Mouse (Mus musculus) forebrain, embryonic 15.5 days (tissue): ENCODE data around the gene Ubr4. TPM values are rescaled to one million over a fixed set of nuclear protein-coding genes. Genes with fewer than 3 reads are reported as not detected.
"Not testable (repeated sequence)": the region's sequence is repeated elsewhere in the genome, so short reads cannot be mapped to it uniquely, and the experiment has no call there.

Experiments
- ATAC-seq: fragments of 200-750 bp; cut with Nextera tagmentation; replicated peaks from 2 replicates; pipeline ENCODE4 v1.8.0; 2017; ENCODE audit warnings: mild to moderate bottlenecking, moderate TSS enrichment, moderate library complexity
- H3K27ac ChIP-seq: fragments of 300-500 bp; sonication (generic); replicated peaks from 2 replicates; pipeline ENCODE4 v1.5.1; 2015; ENCODE audit warnings: mild to moderate bottlenecking, inconsistent platforms
- H3K27me3 ChIP-seq: fragments of 300-500 bp; sonication (generic); 2 replicates; pipeline ENCODE4 v1.6.1; 2015; ENCODE audit warnings: inconsistent platforms
- H3K36me3 ChIP-seq: fragments of 300-500 bp; sonication (generic); 2 replicates; pipeline ENCODE4 v1.6.1; 2015; ENCODE audit warnings: mild to moderate bottlenecking, inconsistent platforms
- H3K4me1 ChIP-seq: fragments of 300-500 bp; sonication (generic); 2 replicates; pipeline ENCODE4 v1.6.1; 2015; ENCODE audit warnings: inconsistent platforms
- H3K4me2 ChIP-seq: fragments of 300-500 bp; sonication (generic); replicated peaks from 2 replicates; pipeline ENCODE4 v1.6.1; 2015; ENCODE audit warnings: mild to moderate bottlenecking, inconsistent platforms
- H3K4me3 ChIP-seq: fragments of 300-500 bp; sonication (generic); 2 replicates; pipeline ENCODE4 v1.5.1; 2015; ENCODE audit warnings: mild to moderate bottlenecking, inconsistent platforms
- H3K9ac ChIP-seq: fragments of 300-500 bp; sonication (generic); replicated peaks from 2 replicates; pipeline ENCODE4 v1.6.1; 2015; ENCODE audit warnings: mild to moderate bottlenecking, inconsistent platforms
- H3K9me3 ChIP-seq: fragments of 300-500 bp; sonication (generic); 2 replicates; pipeline ENCODE4 v1.6.1; 2016; ENCODE audit warnings: inconsistent platforms
- WGBS: fragments of 180-500 bp; shearing (Covaris S2); methylation state at CpG from one replicate; pipeline ENCODE4 v1.1.7; 2015; ENCODE audit warnings: mixed read lengths; 5-methylcytosine and 5-hydroxymethylcytosine counted together
- polyA plus RNA-seq: library from polyadenylated mRNA; unstranded; fragments of >200 nt; fragmentation: Nextera tagmentation; extraction: Ambion mirVana; gene quantifications from 2 replicates; pipeline ENCODE4 v1.2.1, GENCODE M21; 2015

The Ubr4 gene
- polyA plus RNA-seq, 1 experiment from 2014 or later: 79.5 TPM

GRCm38 (mm10) chr4:139367336-139367735, 14.9 kb downstream of the Ubr4 start:
- H3K9ac ChIP-seq: no peak overlapping the region
- no peaks in the 10 kb centered on the region for H3K9me3 ChIP-seq
- H3K4me1 ChIP-seq: no peaks in the 10 kb centered on the region
- no peak overlapping the region for H3K27ac ChIP-seq
- peaks cover 89% of the 10 kb centered on the region for H3K36me3 ChIP-seq
- 94% methylated on average over 3 of the region's 3 CpGs for WGBS
- no peak for ATAC-seq
- no peak overlapping the region for H3K4me2 ChIP-seq
- no peak overlapping the region for H3K4me3 ChIP-seq
- no peaks in the 10 kb centered on the region for H3K27me3 ChIP-seq

- no peak overlapping the region for H3K4me3 ChIP-seq
- no peak overlapping the region for H3K4me2 ChIP-seq
- H3K27me3 ChIP-seq: no peaks in the 10 kb centered on the region
- no peak for ATAC-seq
- WGBS: 98% methylated on average over 5 of the region's 5 CpGs
- no peak overlapping the region for H3K9ac ChIP-seq
- no peaks in the 10 kb centered on the region for H3K9me3 ChIP-seq
- H3K36me3 ChIP-seq: peaks cover 90% of the 10 kb centered on the region
- no peak overlapping the region for H3K27ac ChIP-seq
- no peaks in the 10 kb centered on the region for H3K4me1 ChIP-seq
These were observed 15.6 kb downstream of the Ubr4 start for GRCm38 (mm10) chr4:139368038-139368437.

GRCm38 (mm10) chr4:139373130-139373529, 20.7 kb downstream of the Ubr4 start:
- Histone ChIP-seq H3K27ac (no peak overlapping the region), H3K4me3 (no peak overlapping the region), H3K9me3 (no peaks in the 10 kb centered on the region), H3K36me3 (peaks cover 77% of the 10 kb centered on the region), H3K4me1 (no peaks in the 10 kb centered on the region), H3K9ac (no peak overlapping the region), H3K4me2 (no peak overlapping the region), H3K27me3 (no peaks in the 10 kb centered on the region)
- no peak for ATAC-seq
- WGBS: 90% methylated on average over 4 of the region's 4 CpGs

- WGBS: 93% methylated on average over 10 of the region's 10 CpGs
- ATAC-seq: no peak
These were observed 21.1 kb downstream of the Ubr4 start for GRCm38 (mm10) chr4:139373531-139373930.

GRCm38 (mm10) chr4:139379719-139380118, 27.3 kb downstream of the Ubr4 start:
- H3K9ac ChIP-seq: peak overlapping the region; percentile 77
- peak overlapping the region; percentile 84 for H3K27ac ChIP-seq
- no peaks in the 10 kb centered on the region for H3K27me3 ChIP-seq
- H3K4me3 ChIP-seq: peak overlapping the region; percentile 95
- H3K9me3 ChIP-seq: no peaks in the 10 kb centered on the region
- peak overlapping the region; percentile 87 for H3K4me2 ChIP-seq
- WGBS: 14% methylated on average over 8 of the region's 8 CpGs
- H3K4me1 ChIP-seq: peaks cover 31% of the 10 kb centered on the region
- H3K36me3 ChIP-seq: peaks cover 18% of the 10 kb centered on the region
- ATAC-seq: peak; percentile 9; the same call in 1 of the 2 replicates

More at GRCm38 (mm10) chr4:139373531-139373930, 21.1 kb downstream of the Ubr4 start:
- Histone ChIP-seq H3K9ac (no peak overlapping the region), H3K4me2 (no peak overlapping the region), H3K4me3 (no peak overlapping the region), H3K9me3 (no peaks in the 10 kb centered on the region), H3K4me1 (no peaks in the 10 kb centered on the region), H3K27me3 (no peaks in the 10 kb centered on the region), H3K36me3 (peaks cover 73% of the 10 kb centered on the region), H3K27ac (no peak overlapping the region)

- whole genome bisulfite sequencing: 0% methylated on average over 54 of the region's 54 CpGs
- ATAC-seq: peak; percentile 96
- Histone ChIP-seq H3K4me3 (peak overlapping the region; percentile 95), H3K9me3 (no peaks in the 10 kb centered on the region), H3K4me1 (peaks cover 31% of the 10 kb centered on the region), H3K27ac (peak overlapping the region; percentile 84), H3K9ac (peak overlapping the region; percentile 90), H3K4me2 (peak overlapping the region; percentile 94), H3K27me3 (no peaks in the 10 kb centered on the region), H3K36me3 (peaks cover 13% of the 10 kb centered on the region)
These were observed 27.9 kb downstream of the Ubr4 start for GRCm38 (mm10) chr4:139380207-139380748.

GRCm38 (mm10) chr4:139380775-139381451, 28.5 kb downstream of the Ubr4 start:
- WGBS: 4% methylated on average over 42 of the region's 44 CpGs
- Histone ChIP-seq H3K9ac (peak overlapping the region; percentile 90), H3K27me3 (no peaks in the 10 kb centered on the region), H3K9me3 (no peaks in the 10 kb centered on the region), H3K4me1 (peaks cover 31% of the 10 kb centered on the region), H3K4me3 (peak overlapping the region; percentile 95), H3K36me3 (peaks cover 6% of the 10 kb centered on the region), H3K27ac (peak overlapping the region; percentile 80), H3K4me2 (peak overlapping the region; percentile 94)
- ATAC-seq: no peak

- H3K4me1 ChIP-seq: peaks cover 31% of the 10 kb centered on the region
- no peak for ATAC-seq
These were observed 29.0 kb downstream of the Ubr4 start for GRCm38 (mm10) chr4:139381452-139381845.

GRCm38 (mm10) chr4:139382231-139382630, 29.8 kb downstream of the Ubr4 start:
- Histone ChIP-seq H3K4me1 (peaks cover 37% of the 10 kb centered on the region), H3K36me3 (no peaks in the 10 kb centered on the region), H3K27me3 (no peaks in the 10 kb centered on the region), H3K27ac (no peak overlapping the region), H3K9me3 (no peaks in the 10 kb centered on the region), H3K4me2 (no peak overlapping the region), H3K9ac (no peak overlapping the region), H3K4me3 (no peak overlapping the region)
- WGBS: 86% methylated on average over 7 of the region's 7 CpGs
- ATAC-seq: no peak

More at GRCm38 (mm10) chr4:139381452-139381845, 29.0 kb downstream of the Ubr4 start:
- Histone ChIP-seq H3K4me3 (peak overlapping the region; percentile 95), H3K27ac (no peak overlapping the region), H3K9ac (peak overlapping the region; percentile 90), H3K36me3 (0 out of 2 replicates have a peak, but pooled peaks cover 3% of the 10 kb centered on the region), H3K9me3 (no peaks in the 10 kb centered on the region), H3K4me2 (peak overlapping the region; percentile 94), H3K27me3 (no peaks in the 10 kb centered on the region)
- 62% methylated on average over 4 of the region's 4 CpGs for WGBS

GRCm38 (mm10) chr4:139385841-139386240, 33.4 kb downstream of the Ubr4 start:
- not testable (repeated sequence) for ATAC-seq, H3K4me2 ChIP-seq, H3K27ac ChIP-seq, H3K4me3 ChIP-seq, H3K9me3 ChIP-seq, H3K27me3 ChIP-seq, H3K36me3 ChIP-seq, H3K9ac ChIP-seq
- 90% methylated on average over 5 of the region's 5 CpGs for WGBS
- H3K4me1 ChIP-seq: peaks cover 33% of the 10 kb centered on the region

- Histone ChIP-seq H3K4me2 (no peak overlapping the region), H3K27me3 (no peaks in the 10 kb centered on the region), H3K4me3 (no peak overlapping the region), H3K9ac (no peak overlapping the region), H3K9me3 (no peaks in the 10 kb centered on the region), H3K4me1 (peaks cover 24% of the 10 kb centered on the region), H3K27ac (no peak overlapping the region), H3K36me3 (peaks cover 14% of the 10 kb centered on the region)
- 63% methylated on average over 6 of the region's 6 CpGs for WGBS
- ATAC-seq: no peak
These were observed 34.5 kb downstream of the Ubr4 start for GRCm38 (mm10) chr4:139386869-139387319.

- no peaks in the 10 kb centered on the region for H3K9me3 ChIP-seq
- peaks cover 10% of the 10 kb centered on the region for H3K4me1 ChIP-seq
- no peak overlapping the region for H3K27ac ChIP-seq
- no peaks in the 10 kb centered on the region for H3K27me3 ChIP-seq
- 89% methylated on average over 4 of the region's 4 CpGs for WGBS
- no peak overlapping the region for H3K4me2 ChIP-seq
- peaks cover 38% of the 10 kb centered on the region for H3K36me3 ChIP-seq
- H3K9ac ChIP-seq: no peak overlapping the region
- no peak for ATAC-seq
- no peak overlapping the region for H3K4me3 ChIP-seq
These were observed 37.1 kb downstream of the Ubr4 start for GRCm38 (mm10) chr4:139389557-139389956.
